Mouse (Mus musculus) kidney, adult 2 months (tissue): ENCODE results near the gene Kmt2b.

Source experiments
- CTCF ChIP-seq: fragments of 200-500 bp; conservative IDR thresholded peaks from 2 replicates; pipeline ENCODE4 v1.5.1; 2011; ENCODE audit warnings: low read depth, mild to moderate bottlenecking, control low read depth, low read length, moderate library complexity, mixed read lengths; ENCODE audit not compliant: insufficient read depth, insufficient read length
- POLR2A ChIP-seq: fragments of 200-500 bp; IDR thresholded peaks from one replicate; pipeline ENCODE4 v1.6.1; 2011; ENCODE audit warnings: low read depth, low read length, control low read depth

- TF ChIP-seq POLR2A = no peak
- TF ChIP-seq CTCF = no peak
These were observed 47.2 kb upstream of the Kmt2b start, which contains the start of gene Etv2 for GRCm38 (mm10) chr7:30635752-30636151.
